Mouse (Mus musculus) hindbrain, embryonic 15.5 days (tissue): ENCODE measurements around the gene Nemp1. TPM values are rescaled to one million over a fixed set of nuclear protein-coding genes. Genes with fewer than 3 reads are reported as not detected.
"Not testable (repeated sequence)": the region's sequence is repeated elsewhere in the genome, so short reads cannot be mapped to it uniquely, and the experiment has no call there.

ENCODE experiments used
- ATAC-seq: fragments of 200-750 bp; cut with Nextera tagmentation; 2 replicates; pipeline ENCODE4 v1.8.0; 2017; ENCODE audit warnings: low read depth, moderate number of reproducible peaks, moderate TSS enrichment; ENCODE audit not compliant: low FRiP score
- H3K27ac ChIP-seq: fragments of 300-500 bp; sonication (generic); replicated peaks from 2 replicates; pipeline ENCODE4 v1.5.1; 2015; ENCODE audit warnings: mild to moderate bottlenecking, inconsistent platforms
- H3K27me3 ChIP-seq: fragments of 300-500 bp; sonication (generic); 2 replicates; pipeline ENCODE4 v1.6.1; 2015; ENCODE audit warnings: control low read depth, inconsistent platforms
- H3K36me3 ChIP-seq: fragments of 300-500 bp; sonication (generic); 2 replicates; pipeline ENCODE4 v1.6.1; 2015; ENCODE audit warnings: control low read depth, inconsistent platforms
- H3K4me1 ChIP-seq: fragments of 300-500 bp; sonication (generic); replicated peaks from 2 replicates; pipeline ENCODE4 v1.6.1; 2015; ENCODE audit warnings: control low read depth, inconsistent platforms
- H3K4me2 ChIP-seq: fragments of 300-500 bp; sonication (generic); 2 replicates; pipeline ENCODE4 v1.6.1; 2015; ENCODE audit warnings: moderate library complexity, mild to moderate bottlenecking, inconsistent platforms
- H3K4me3 ChIP-seq: fragments of 300-500 bp; sonication (generic); 2 replicates; pipeline ENCODE4 v1.5.1; 2015; ENCODE audit warnings: mild to moderate bottlenecking, inconsistent platforms
- H3K9ac ChIP-seq: fragments of 300-500 bp; sonication (generic); 2 replicates; pipeline ENCODE4 v1.6.1; 2015; ENCODE audit warnings: inconsistent platforms
- H3K9me3 ChIP-seq: fragments of 300-500 bp; sonication (generic); 2 replicates; pipeline ENCODE4 v1.6.1; 2016; ENCODE audit warnings: control low read depth, inconsistent platforms
- WGBS: fragments of 180-500 bp; shearing (Covaris S2); methylation state at CpG from one replicate; pipeline ENCODE4 v1.1.7; 2015; 5-methylcytosine and 5-hydroxymethylcytosine counted together
- polyA plus RNA-seq: library from polyadenylated mRNA; unstranded; fragments of >200 nt; fragmentation: Nextera tagmentation; extraction: Ambion mirVana; gene quantifications from 2 replicates; pipeline ENCODE4 v1.2.1, GENCODE M21; 2015

Gene Nemp1
- polyA plus RNA-seq, 1 experiment from 2014 or later, result 3.1 TPM

DNA sequence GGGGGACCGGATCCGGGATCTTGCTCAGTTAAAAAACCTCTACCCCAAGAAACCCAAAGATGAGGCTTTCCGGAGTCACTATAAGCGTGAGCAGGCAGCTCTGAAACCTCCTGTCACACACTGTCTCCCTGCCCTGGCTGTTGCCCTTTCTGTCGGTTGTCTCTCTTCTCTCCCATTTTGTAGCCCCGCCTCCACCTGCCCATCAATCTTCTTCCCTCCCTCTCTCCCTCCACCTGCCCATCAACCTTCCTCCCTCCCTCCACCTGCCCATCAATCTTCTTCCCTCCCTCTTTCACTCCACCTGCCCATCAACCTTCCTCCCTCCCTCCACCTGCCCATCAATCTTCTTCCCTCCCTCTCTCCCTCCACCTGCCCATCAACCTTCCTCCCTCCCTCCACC is 9.1 kb upstream of the Nemp1 start:
- not testable (repeated sequence) for H3K9ac ChIP-seq, ATAC-seq, H3K27ac ChIP-seq, H3K9me3 ChIP-seq, H3K4me2 ChIP-seq, H3K36me3 ChIP-seq, H3K4me3 ChIP-seq
- WGBS, result 51% methylated on average over 6 of the region's 6 CpGs
- H3K4me1 ChIP-seq, result peaks cover 14% of the 10 kb centered on the region
- peaks cover 17% of the 10 kb centered on the region for H3K27me3 ChIP-seq

DNA sequence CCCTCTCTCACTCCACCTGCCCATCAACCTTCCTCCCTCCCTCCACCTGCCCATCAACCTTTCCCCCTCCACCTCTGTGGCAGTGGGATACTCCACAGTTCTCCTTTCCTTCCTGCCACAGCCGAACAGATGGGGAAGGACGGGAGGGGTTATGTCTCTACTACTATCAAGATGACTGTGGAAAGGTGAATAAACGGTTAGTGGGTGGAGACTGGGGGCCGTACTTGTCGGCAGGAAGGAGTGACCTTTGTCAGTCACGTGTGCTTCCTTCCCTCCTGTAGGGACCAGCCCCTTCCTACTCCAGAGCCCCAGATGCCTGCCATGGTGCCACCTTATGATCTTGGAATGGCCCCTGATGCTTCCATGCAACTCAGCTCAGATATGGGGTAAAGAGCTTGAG is 8.6 kb upstream of the Nemp1 start:
- no peaks in the 10 kb centered on the region for H3K36me3 ChIP-seq
- H3K27ac ChIP-seq, result no peak overlapping the region
- no peak overlapping the region for H3K9ac ChIP-seq
- H3K9me3 ChIP-seq, result no peaks in the 10 kb centered on the region
- H3K4me1 ChIP-seq, result peaks cover 15% of the 10 kb centered on the region
- peaks cover 22% of the 10 kb centered on the region for H3K27me3 ChIP-seq
- WGBS, result 23% methylated on average over 6 of the region's 6 CpGs
- no peak for ATAC-seq
- no peak overlapping the region for H3K4me3 ChIP-seq
- H3K4me2 ChIP-seq, result no peak overlapping the region

DNA sequence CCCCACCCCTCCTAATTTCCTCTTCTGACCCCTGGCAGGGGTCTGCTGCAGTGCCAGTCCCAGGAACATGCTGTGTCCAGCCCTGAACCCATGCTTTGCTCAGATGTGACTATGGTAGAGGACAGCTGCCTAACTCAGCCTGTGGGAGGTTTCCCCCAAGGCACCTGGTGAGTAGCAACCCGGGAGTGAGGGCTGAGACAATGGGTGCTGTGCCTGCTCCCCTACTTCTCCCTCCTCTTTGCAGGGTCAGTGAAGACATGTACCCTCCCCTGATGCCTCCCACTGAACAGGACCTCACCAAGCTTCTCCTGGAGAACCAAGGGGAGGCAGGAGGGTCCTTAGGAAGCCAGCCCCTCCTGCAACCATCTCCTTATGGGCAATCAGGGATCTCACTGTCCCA is 7.2 kb upstream of the Nemp1 start:
- Histone ChIP-seq H3K27ac (no peak overlapping the region), H3K4me3 (no peak overlapping the region), H3K9ac (no peak overlapping the region), H3K4me2 (no peak overlapping the region), H3K9me3 (no peaks in the 10 kb centered on the region), H3K27me3 (peaks cover 36% of the 10 kb centered on the region), H3K4me1 (peaks cover 20% of the 10 kb centered on the region), H3K36me3 (no peaks in the 10 kb centered on the region)
- 47% methylated on average over 1 of the region's 1 CpGs for WGBS
- ATAC-seq, result no peak

DNA sequence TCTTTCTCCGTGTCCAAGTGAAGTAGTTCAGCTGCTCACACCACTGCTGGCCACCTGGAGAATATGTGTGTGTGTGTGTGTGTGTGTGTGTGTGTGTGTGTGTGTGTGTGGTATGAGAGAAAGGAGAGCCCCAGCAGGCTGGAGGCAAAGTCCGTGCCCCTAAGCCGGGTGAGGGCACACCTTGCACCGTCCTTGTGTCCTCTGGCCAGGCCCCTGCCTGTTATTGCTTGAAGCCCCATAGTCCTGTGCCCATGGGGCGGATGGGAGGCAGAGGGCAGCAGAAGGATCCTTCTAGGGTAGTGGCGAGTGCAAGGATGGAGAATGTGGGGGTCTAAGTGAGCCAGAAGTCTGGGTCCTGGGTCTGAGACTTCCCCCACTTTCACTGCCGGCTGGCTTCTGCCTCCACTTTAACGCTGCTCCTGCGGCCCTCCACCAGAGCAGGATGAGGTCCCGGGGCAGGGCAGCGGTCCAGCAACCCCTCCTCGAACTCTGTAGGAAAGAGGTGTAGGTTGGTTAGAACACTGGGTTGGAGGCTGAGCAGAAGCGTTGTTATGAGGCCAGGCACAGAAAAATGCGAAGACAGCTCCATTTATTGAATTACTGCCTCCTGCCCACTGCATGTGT is 5.3 kb upstream of the Nemp1 start:
- H3K4me3 ChIP-seq, result peak overlapping the region; percentile 14; the same call in 1 of the 2 replicates
- no peak overlapping the region for H3K9ac ChIP-seq
- H3K4me1 ChIP-seq, result peaks cover 30% of the 10 kb centered on the region
- peak overlapping the region; percentile 41 for H3K4me2 ChIP-seq
- WGBS, result 21% methylated on average over 14 of the region's 14 CpGs
- H3K36me3 ChIP-seq, result no peaks in the 10 kb centered on the region
- H3K9me3 ChIP-seq, result no peaks in the 10 kb centered on the region
- no peak for ATAC-seq
- no peak overlapping the region for H3K27ac ChIP-seq
- peaks cover 54% of the 10 kb centered on the region for H3K27me3 ChIP-seq

DNA sequence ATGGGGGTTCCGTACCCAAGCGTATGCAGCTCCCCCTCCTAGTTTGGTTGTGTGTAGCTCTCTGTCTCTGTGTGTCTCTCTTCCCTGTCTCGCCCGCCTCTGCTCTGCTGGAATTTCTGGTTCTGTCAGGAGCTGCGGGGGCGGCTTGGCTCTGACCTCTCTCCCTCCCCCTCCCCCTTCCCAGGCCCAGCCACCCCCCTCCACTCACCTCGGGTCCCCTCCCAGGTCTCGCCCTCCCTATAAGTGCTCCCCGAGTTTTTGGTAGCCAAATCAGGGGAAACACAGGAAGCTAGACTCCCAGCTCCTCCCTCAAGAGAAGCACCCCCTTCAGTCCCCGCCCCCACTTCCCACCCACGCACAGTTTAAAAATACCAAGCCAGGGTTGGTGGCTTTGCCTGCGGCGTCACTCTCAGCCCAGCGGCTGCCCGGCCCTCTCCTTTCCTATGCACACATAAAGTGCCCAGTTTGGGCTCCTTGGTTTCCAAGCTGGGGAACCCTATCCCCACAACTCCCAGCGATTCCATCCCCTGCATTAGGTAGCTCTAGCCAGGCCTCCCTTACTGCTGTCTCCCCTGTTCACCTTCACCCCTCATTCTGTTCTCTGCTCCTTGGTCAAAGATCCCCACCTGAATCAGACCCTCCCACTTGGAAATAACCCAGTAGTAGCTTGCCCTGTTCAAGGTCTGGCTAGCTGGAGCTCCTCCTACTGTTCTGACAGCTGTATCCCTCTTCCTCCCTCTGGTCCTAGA is 4.6 kb upstream of the Nemp1 start:
- Histone ChIP-seq H3K27me3 (peaks cover 61% of the 10 kb centered on the region), H3K4me3 (peak overlapping the region; percentile 14; the same call in 1 of the 2 replicates), H3K9me3 (no peaks in the 10 kb centered on the region), H3K27ac (0 out of 2 replicates have a peak overlapping the region, but pooled peaks have one; percentile 46), H3K4me2 (peak overlapping the region; percentile 41), H3K36me3 (no peaks in the 10 kb centered on the region), H3K9ac (no peak overlapping the region), H3K4me1 (peaks cover 37% of the 10 kb centered on the region)
- 0 out of 2 replicates have a peak, but pooled peaks have one; percentile 14 for ATAC-seq
- 3% methylated on average over 16 of the region's 16 CpGs for WGBS

DNA sequence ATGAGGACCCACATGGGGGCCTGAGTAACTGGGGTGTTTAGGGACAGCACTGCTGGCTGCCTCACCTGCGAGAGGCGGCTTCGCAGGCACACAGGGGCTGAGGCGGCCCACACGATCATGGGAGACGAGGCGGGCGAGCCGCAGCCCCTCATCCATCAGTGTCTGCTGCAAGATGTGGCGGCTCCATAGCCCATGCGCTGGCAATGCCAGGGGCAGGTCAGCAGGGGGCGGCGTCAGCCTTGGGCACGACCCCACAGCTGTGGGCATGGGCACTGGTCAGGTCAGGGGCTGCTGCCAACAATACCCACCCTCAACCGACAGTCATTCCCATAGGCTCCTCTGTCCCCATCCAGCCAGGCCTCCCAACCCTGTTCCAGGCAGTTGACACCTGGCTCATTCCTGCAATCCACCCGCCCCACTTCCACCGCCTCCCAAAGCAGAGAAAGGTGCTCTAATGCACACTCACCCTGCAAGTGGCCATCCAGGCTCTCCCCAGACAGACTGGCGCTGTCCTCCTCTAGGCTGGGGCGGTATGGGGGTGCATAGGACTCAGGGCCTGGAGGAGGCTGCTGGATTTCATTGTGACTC is 3.9 kb upstream of the Nemp1 start:
- peaks cover 66% of the 10 kb centered on the region for H3K27me3 ChIP-seq
- ATAC-seq, result 0 out of 2 replicates have a peak, but pooled peaks have one; percentile 6
- H3K4me3 ChIP-seq, result peak overlapping the region; percentile 13; the same call in 1 of the 2 replicates
- peak overlapping the region; percentile 41 for H3K4me2 ChIP-seq
- H3K9ac ChIP-seq, result no peak overlapping the region
- 11% methylated on average over 19 of the region's 19 CpGs for WGBS
- no peaks in the 10 kb centered on the region for H3K9me3 ChIP-seq
- peaks cover 43% of the 10 kb centered on the region for H3K4me1 ChIP-seq
- no peaks in the 10 kb centered on the region for H3K36me3 ChIP-seq
- H3K27ac ChIP-seq, result no peak overlapping the region

DNA sequence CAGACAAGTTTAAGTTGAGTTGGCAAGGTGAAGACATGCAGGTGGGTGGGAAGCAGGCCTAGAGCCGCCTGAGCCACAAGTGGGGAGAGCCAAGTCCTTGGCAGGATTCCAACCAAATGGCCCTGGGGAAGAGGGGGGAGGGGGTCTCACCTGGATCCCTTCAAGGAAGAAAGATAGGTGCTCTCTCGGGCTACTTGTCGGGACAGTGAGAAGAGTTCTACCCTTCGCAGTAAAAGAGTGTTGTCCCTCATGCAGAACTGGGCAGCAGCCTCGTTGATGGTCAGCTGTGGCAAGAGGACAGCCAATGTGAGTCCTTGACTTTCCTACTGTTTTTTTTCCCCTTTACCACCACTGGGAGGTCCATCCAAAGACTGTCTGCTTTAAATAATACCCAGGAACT is 3.1 kb upstream of the Nemp1 start:
- ATAC-seq, result no peak
- H3K27ac ChIP-seq, result no peak overlapping the region
- H3K9ac ChIP-seq, result no peak overlapping the region
- H3K9me3 ChIP-seq, result no peaks in the 10 kb centered on the region
- WGBS, result 25% methylated on average over 5 of the region's 5 CpGs
- H3K4me2 ChIP-seq, result no peak overlapping the region
- H3K36me3 ChIP-seq, result no peaks in the 10 kb centered on the region
- H3K4me3 ChIP-seq, result no peak overlapping the region
- H3K4me1 ChIP-seq, result peaks cover 51% of the 10 kb centered on the region
- H3K27me3 ChIP-seq, result peaks cover 70% of the 10 kb centered on the region

DNA sequence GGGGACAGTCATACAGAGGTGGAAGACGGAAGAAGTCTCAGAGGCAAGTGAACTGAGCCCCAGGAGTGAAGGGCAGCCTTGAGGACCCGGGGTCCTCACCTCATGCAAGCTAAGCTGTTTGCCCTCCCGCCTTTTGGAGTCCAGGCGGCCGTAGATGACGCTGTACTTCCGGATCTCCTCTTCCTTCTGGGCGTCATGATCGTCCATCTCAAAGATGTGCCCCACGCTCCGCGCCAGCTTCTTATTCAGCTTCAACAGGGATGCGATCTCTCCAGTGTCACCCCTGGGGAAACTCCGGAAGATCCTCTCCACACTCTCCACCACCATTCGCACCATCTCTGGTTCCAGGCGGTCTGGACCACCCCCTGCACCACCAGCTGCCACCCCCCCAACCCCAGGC is 2.5 kb upstream of the Nemp1 start:
- WGBS, result 12% methylated on average over 16 of the region's 16 CpGs
- Histone ChIP-seq H3K9ac (no peak overlapping the region), H3K36me3 (no peaks in the 10 kb centered on the region), H3K4me2 (peak overlapping the region; percentile 91; the same call in 1 of the 2 replicates), H3K27me3 (peaks cover 70% of the 10 kb centered on the region), H3K27ac (no peak overlapping the region), H3K4me1 (peaks cover 57% of the 10 kb centered on the region), H3K9me3 (no peaks in the 10 kb centered on the region), H3K4me3 (no peak overlapping the region)
- ATAC-seq, result no peak

DNA sequence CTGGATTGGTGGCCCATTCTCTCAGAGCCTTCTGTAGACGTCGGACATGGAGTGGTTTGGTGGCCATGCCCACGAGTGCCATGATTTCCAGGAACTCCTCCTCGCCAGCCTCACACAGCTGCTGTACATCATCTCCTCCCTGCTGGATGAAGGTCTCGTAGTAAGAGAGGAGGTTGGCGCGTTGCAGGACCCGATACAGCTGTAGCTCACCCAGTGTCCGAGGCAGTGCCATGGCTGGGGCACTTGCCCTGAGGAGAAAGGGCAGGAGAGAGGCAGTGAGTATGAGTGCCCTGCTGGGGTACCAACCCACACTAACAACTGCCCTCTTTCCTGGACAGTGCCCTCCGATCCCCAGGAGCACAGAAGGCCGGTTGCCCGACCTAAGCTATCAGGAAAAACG is 1.8 kb upstream of the Nemp1 start:
- peaks cover 58% of the 10 kb centered on the region for H3K4me1 ChIP-seq
- no peaks in the 10 kb centered on the region for H3K36me3 ChIP-seq
- no peaks in the 10 kb centered on the region for H3K9me3 ChIP-seq
- peaks cover 75% of the 10 kb centered on the region for H3K27me3 ChIP-seq
- H3K27ac ChIP-seq, result no peak overlapping the region
- peak overlapping the region; percentile 49; the same call in 1 of the 2 replicates for H3K4me3 ChIP-seq
- H3K9ac ChIP-seq, result no peak overlapping the region
- WGBS, result 14% methylated on average over 13 of the region's 13 CpGs
- peak overlapping the region; percentile 91 for H3K4me2 ChIP-seq
- ATAC-seq, result no peak

DNA sequence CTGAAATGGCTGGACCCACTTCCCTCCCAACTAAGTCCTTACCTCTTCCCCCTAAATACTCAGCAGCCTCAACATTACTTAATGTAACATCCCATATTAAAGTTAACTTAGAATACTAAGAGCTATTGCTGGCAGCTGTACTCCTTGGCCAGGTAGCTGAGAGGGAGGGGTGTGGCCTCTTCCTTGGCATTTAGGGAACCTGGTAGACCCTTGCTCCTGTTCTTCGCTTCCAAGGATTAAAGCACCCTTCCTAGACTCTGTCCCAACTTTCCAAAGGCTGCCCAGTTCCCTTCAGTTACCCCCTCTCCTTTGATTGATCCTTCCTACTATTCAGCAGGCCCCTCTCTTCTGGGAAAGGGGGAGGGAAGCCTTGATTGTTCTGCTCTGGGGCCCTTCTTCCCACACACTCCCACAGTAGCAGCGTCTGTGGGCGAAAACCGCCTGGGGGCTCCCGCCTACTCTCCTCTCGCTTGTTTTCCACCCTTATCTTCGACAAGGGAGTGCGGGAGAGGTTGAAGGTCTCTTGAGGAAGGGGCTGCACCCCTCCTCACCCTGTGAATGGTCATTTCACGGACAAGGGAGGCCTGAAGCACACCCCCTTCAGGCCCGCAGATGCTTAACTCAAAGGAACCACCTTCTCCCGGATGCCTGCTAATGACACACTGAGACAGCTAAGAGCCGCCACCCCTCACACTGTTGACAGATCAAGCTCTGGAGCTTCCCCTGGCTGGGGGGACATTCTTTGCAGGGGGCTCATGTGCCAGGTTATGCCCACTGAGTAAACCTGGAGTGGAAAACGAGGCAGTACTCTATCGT is 1.1 kb upstream of the Nemp1 start:
- H3K9me3 ChIP-seq, result no peaks in the 10 kb centered on the region
- no peaks in the 10 kb centered on the region for H3K36me3 ChIP-seq
- no peak for ATAC-seq
- H3K9ac ChIP-seq, result peak overlapping the region; percentile 47; the same call in 1 of the 2 replicates
- peaks cover 58% of the 10 kb centered on the region for H3K4me1 ChIP-seq
- peak overlapping the region; percentile 49 for H3K4me3 ChIP-seq
- peak overlapping the region; percentile 91 for H3K4me2 ChIP-seq
- H3K27me3 ChIP-seq, result peaks cover 71% of the 10 kb centered on the region
- 4% methylated on average over 14 of the region's 14 CpGs for WGBS
- H3K27ac ChIP-seq, result 0 out of 2 replicates have a peak overlapping the region, but pooled peaks have one; percentile 6

DNA sequence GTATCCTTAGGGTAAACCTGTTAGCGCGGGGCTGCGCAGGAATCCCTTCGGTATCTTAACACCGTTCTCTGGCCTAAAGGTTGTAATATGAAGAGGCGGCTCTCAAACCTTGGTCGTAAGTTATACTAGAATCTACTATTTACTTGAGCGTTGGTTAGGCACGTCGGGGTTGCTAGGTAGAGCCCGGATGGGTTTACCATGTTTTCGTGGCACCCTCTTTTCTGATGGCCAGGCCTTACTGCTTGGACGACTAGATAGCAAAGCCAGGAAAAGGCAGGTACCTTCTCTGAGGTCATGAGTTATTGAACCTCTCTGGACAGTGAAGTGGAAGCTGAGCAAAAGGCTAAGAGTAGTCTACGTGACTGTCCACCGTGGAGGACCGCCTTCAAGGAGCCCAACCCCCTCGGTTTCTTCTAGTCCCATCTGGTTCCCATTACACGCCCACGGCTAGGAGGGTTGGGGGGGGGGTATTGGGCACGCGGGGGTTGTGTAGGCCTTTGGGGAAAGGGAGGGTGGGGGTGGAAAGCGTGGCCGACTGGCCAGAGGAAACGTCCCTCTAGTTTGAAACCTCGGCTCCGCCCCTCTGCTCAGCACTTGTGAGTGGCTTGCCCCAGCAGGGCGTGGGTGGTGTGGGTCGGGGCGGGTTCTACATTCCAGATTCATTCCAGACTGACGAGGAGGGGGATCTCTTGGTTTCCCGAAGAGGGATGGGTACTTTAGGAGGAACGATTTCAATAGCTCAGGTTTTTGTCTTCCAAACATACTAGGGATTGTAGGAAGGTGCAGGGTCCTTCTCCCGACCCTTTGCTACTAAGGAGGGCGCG is 780 bp downstream of the Nemp1 start:
- peaks cover 46% of the 10 kb centered on the region for H3K4me1 ChIP-seq
- H3K27me3 ChIP-seq, result peaks cover 59% of the 10 kb centered on the region
- ATAC-seq, result no peak
- H3K4me3 ChIP-seq, result peak overlapping the region; percentile 49
- 2% methylated on average over 35 of the region's 35 CpGs for WGBS
- H3K27ac ChIP-seq, result peak overlapping the region; percentile 73
- H3K9me3 ChIP-seq, result no peaks in the 10 kb centered on the region
- peak overlapping the region; percentile 91 for H3K4me2 ChIP-seq
- no peaks in the 10 kb centered on the region for H3K36me3 ChIP-seq
- peak overlapping the region; percentile 47; the same call in 1 of the 2 replicates for H3K9ac ChIP-seq
